Mouse (Mus musculus) ES-Bruce4 (cell line): ENCODE results near the gene 2210016L21Rik.

ENCODE experiments used
- CTCF ChIP-seq: IDR thresholded peaks from one replicate; pipeline ENCODE4 v1.8.1; 2011; ENCODE audit warnings: low read depth, low read length
- POLR2A ChIP-seq: IDR thresholded peaks from one replicate; pipeline ENCODE4 v1.8.1; 2011; ENCODE audit warnings: low read length; ENCODE audit not compliant: insufficient read depth

GRCm38 (mm10) chr5:114896688-114897373 lies 45.1 kb upstream of the 2210016L21Rik start, which contains the start of gene Oasl2:
- TF ChIP-seq CTCF = no peak
- no peak for TF ChIP-seq POLR2A
